Mouse (Mus musculus): ENCODE measurements around the gene Noc2l. TPM values are rescaled to one million over a fixed set of nuclear protein-coding genes. Genes with fewer than 3 reads are reported as not detected.

Noc2l gene
- 10 to 100 TPM; 66.1 to 66.9 TPM for total RNA-seq (2021)

DNA sequence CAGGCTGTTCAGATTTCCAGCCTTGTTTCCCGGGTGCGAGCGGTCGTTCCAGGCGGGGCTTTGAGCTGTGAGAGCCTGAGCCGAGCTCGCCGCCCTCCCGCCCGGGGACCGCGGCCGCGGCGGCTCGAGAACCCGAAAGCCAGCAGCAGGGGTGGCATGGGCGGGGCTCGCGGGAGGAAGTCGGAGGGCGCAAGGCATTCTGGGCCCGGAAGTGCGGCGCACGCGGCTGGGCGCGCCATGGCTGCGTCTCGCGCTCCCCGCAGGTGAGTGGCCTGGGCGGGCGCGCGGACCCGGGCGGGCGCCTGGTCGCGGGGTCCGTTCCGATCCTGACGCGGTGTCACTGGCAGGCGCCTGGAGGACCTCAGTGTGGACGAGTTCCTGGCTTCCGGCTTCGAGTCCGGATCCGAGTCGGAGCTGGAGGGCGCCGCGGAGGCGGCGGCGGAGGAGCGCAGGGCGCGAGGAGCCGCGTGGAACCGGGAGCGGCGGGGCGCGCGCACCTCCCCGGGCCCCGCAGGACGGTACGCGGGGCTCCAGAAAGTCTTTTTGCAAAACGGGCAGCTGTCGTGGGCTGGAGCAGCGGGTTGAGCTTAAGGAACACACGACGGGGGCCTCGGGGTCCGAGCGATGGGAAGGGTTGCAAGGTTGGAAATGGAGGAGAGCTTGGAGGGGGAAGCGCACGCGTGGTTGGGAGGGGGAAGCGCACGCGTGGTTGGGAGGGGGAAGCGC is at the start of gene Noc2l:
Gene Noc2l (plus strand): TSS at position 203 of the 726 bp plus-strand sequence.
- DNase-seq (ENCODE audit: low spot score in 2 of 2) = peak; percentile 91 to 92
- intact Hi-C loops (cut with DNase I) = no loop called here

DNA sequence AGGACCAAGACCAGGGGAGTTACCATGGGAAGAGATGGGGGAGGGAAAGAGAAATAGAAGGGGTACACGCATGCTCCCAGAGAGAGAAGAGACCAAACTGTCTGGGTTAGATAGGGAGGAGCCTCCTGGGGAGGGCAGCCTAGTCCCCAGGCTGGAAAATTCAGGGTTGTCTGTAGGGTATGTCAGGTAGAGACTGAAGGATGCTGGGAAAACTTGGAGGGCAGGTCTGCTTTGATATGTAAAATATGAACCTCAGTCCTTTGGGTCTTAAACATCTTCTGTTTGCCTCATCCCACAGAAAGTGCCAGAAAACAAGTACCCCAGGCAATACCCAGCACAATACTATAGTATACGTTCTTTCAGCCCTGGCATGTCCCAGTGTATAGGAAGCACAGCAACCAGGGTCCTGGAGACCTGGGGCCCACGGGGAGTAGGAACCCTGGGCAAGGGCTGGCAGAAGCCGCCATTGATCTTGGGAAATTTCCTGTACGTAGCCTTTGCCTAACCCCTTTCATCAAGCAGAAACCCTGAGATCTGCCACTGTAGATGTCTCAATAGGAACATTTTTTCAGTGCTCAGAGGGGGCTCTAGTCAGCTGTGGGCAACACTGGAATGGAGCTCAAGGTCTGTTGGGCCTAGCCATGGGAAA is 47.5 kb upstream of the Noc2l start:
- no peak for DNase-seq (ENCODE audit: low spot score in 2 of 2)
- intact Hi-C loops (cut with DNase I) = no loop called here

GRCm38 (mm10) chr4:156188811-156189323 is 46.9 kb upstream of the Noc2l start:
- DNase-seq (ENCODE audit: low spot score in 2 of 2) = no peak
- intact Hi-C loops (cut with DNase I) = no loop called here

- intact Hi-C loops (cut with DNase I) = no loop called here
- DNase-seq (ENCODE audit: low spot score in 2 of 2) = no peak
These were observed 43.2 kb upstream of the Noc2l start for GRCm38 (mm10) chr4:156192421-156193199.

DNA sequence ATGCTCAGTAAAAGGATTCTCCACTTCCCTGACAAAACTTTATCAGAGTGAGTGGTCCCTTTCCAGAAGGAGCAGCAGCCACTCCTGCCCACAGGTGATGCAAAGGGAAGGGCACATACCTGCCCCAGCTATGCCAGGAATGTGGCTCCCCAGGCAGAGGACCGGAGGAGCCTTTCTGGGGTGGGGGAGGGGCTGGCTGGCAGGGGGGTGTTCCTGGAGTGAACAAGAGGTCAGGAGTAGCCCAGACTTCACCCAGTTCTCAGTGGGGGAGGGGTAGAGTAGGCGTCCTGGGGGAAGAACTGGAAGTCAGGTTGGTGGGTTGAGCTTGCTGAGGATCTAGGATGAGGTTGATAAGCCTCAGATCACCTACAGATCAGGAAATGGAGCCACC is 42.6 kb upstream of the Noc2l start:
- DNase-seq (ENCODE audit: low spot score in 2 of 2) = no peak
- intact Hi-C loops (cut with DNase I) = no loop called here

DNA sequence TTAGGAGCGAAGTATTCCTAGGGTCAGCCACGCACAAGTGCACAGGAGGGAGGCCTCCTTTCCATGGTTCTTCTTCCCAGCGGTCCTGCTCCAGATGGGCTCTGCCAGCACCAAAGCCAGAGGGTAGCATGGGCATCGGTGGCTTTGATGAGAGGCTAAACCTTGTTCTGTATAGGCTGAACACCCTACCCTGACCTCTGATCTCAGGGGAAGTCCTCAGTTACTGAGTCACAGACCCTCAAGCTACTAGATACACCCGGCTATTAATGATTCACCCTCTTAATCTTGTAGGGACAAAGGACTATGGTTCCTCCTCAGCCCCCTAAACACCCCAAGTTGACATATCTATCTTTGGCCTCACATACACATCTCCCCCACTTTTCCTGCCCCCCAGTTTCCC is 41.9 kb upstream of the Noc2l start:
- no peak for DNase-seq (ENCODE audit: low spot score in 2 of 2)
- intact Hi-C loops (cut with DNase I) = no loop called here

- DNase-seq (ENCODE audit: low spot score in 2 of 2) = no peak
- intact Hi-C loops (cut with DNase I) = no loop called here
These were observed 41.5 kb upstream of the Noc2l start for GRCm38 (mm10) chr4:156194346-156194745.

- DNase-seq (ENCODE audit: low spot score in 2 of 2) = peak in 1 of 2 experiments; percentile 26
- intact Hi-C loops (cut with DNase I) = no loop called here
These were observed 39.6 kb upstream of the Noc2l start for GRCm38 (mm10) chr4:156195927-156196870.

DNA sequence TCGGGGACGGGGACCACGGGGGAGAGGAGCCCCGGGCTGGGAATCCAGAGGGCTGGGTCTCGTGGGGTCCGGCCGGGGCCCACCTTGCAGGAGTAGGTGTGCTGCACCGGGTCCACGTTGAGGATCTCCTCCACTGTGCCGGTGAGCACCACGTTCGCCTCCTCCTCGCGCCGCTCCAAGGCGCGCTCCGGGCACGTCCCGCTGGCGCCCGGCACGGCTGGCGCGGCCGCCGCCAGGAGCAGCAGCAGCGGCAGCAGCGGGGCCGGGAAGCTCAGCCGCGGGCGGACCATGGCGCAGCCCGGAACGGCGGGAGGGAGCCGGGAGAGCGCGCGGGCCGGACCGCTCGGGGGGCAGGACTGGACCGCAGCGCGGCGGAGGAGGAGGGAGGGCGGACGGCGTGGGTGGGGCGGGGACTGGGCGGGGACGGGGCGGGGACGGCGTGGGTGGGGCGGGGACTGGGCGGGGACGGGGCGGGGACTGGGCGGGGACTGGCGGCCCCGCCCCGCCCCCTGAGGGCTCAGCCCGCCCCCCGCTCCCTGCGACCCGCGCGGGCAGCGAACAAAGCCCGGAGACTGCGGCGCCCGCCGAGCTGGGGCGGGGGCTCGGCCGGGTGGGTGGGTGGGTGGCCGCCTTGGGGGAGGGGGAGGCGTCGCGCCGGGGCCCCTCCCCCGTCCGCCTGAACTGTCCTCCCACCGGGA is 38.5 kb upstream of the Noc2l start, which contains the start of gene Agrn:
Gene Agrn (minus strand): TSS at position 358 of the 698 bp plus-strand sequence.
- DNase-seq (ENCODE audit: low spot score in 2 of 2) = peak in 1 of 2 experiments; percentile 59

DNA sequence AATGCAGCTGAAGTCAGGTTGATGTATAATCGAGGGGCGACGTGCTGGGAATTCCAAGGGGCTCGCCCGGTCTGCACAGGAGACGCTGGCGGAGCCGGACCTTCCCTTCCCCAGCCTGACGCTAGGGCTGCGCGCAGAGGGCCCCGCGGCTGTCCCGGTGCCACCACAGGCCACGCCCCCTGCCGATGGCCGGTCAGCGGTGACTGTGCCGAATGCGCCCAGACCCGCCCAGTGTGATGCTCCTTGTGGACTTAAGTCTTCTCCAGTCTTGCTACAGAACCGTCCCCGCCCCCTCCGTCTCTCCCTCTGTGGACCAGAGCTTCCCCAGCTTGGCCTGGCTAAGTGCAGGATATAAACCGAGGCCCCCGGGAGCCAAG is 38.0 kb upstream of the Noc2l start:
- peak; percentile 67 to 73 for DNase-seq (ENCODE audit: low spot score in 2 of 2)
- intact Hi-C loops (cut with DNase I) = no loop called here

More for the DNA sequence above, 38.5 kb upstream of the Noc2l start, which contains the start of gene Agrn:
- intact Hi-C loops (cut with DNase I) = no loop called here

DNA sequence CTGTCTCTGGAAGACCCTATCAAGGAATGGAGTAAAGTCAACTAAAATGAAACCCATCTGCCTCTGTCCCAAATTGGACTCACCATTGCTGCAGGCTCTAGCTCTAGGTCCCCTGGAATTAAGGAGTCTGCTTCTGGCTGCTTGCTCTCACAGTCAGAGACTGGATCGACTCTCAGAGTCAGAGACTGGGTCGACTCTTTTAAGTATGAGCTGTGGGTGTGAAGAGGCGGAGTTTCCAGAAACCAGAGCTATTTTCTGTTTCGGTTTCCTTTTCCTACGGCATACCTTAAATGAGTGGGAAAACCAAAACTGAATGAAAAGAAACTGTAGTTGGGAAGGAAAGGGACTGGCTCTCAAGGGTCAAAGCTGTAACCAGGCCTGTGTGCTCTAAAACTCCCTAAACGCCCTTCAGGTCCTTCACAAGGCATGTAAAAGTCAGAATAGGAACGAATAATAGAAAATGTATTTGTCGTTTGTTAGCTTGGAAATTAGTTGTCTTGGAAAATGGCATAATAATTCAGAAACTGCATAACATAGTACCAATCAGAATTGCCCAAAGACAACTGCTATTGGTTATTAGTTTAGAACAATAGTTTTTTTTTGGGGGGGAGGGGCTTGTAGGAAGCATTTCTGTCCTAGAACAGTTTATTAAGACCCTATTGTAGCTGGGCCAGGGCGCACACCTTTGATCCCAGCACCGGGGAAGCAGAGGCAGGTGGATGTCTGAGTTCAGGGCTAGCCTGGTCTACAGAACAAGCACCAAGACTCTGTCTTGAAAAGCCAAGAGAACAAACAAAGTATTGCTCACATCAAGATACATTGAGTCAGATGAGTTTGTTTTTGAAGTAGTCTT is 35.0 kb upstream of the Noc2l start, which contains the start of gene Isg15:
Gene Isg15 (minus strand): TSS at position 196 of the 853 bp plus-strand sequence.
- intact Hi-C loops (cut with DNase I) = no loop called here
- DNase-seq (ENCODE audit: low spot score in 2 of 2) = no peak

DNA sequence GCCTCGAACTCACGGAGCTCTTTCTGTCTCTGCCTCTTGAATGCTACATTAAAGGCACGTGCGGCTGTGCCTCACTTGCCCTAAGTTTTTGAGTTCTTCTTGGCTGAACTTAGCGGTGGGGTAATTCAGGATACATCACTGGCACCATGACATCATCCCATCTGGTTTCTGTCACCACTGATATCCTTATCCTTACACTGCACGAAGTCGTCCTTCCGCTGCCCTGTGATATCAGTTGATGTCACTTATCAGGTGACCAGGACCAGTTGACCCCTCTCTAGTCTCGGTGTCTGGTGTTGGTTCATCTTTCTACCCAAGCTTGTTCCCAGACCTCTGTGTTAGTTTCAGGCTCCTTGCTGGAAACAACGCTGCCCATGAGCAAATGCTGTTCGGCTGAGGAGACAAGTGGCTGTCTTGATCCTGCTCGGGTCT is 33.3 kb upstream of the Noc2l start:
- intact Hi-C loops (cut with DNase I) = no loop called here
- no peak for DNase-seq (ENCODE audit: low spot score in 2 of 2)

DNA sequence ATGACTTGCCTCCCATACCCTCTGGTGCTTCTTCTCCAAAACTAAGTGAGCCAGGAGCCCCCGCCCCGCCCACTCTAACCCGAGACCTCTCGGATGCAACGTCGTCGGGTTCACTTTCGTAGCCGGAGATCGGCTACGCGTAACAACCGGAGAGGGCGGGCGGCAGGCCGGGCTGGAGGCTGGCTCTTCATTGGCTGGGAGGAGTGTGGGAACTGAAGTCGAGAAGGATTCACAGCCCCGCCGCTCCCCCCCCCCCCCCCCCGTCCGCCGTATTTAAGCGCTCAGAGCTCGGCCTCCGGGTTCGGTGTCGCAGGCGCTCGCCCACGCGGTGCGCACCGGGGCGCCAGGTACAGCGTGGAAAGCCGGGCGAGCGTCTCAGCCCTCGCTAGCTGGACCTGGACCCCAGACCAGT is 32.8 kb upstream of the Noc2l start, which contains the start of gene AW011738:
Gene AW011738 (plus strand): TSS at position 304 of the 412 bp plus-strand sequence.
- DNase-seq (ENCODE audit: low spot score in 2 of 2) = peak; percentile 39 to 66
- intact Hi-C loops (cut with DNase I) = no loop called here

GRCm38 (mm10) chr4:156203413-156204131 is 32.2 kb upstream of the Noc2l start:
- no peak for DNase-seq (ENCODE audit: low spot score in 2 of 2)

GRCm38 (mm10) chr4:156208872-156209271 is 26.9 kb upstream of the Noc2l start:
- no peak for DNase-seq (ENCODE audit: low spot score in 2 of 2)
- intact Hi-C loops (cut with DNase I) = no loop called here

More at GRCm38 (mm10) chr4:156203413-156204131, 32.2 kb upstream of the Noc2l start:
- intact Hi-C loops (cut with DNase I) = loop anchor here (2.0 kb wide), 1 partner anchor 25 kb away; no protein-coding TSS in a partner anchor

DNA sequence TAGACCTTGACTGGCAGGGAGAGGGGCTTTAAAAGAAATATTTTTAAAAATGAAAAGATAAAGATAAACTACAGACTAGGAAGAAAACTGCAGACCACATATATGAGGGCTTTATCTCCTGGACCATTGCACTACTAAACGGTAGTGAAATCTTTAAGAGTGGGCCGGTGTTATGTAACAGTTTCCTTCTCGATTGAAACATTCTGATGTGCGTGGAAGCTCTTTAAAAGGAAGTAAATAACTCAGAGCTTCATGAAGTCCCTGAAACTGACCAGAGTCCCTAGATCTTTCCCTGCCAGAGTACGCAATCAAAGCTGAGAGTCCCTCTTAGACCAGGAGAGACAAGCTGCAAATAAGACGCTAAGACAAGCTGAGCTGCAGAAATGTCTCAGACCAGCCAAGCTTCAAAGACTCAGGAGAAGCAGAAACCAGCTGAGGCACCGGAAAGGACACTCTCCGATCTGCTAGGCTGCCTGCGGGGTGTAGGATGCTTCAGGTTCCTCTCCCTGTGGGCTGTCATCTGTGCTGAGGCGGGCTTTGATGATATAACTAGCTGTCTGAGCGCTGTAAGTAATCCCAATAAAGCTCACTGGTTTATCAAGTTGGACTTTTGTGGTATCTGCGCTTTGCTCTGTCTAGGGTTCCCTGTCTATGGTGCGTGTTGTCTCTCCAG is 25.7 kb upstream of the Noc2l start:
- no peak for DNase-seq (ENCODE audit: low spot score in 2 of 2)
- intact Hi-C loops (cut with DNase I) = no loop called here

All from left cerebral cortex, postnatal 25 days (tissue).